Mouse (Mus musculus) liver, postnatal 0 days (tissue): ENCODE data around the gene Stard13. TPM values are rescaled to one million over a fixed set of nuclear protein-coding genes. Genes with fewer than 3 reads are reported as not detected.

Experiments used
- ATAC-seq: fragments of 200-750 bp; cut with Nextera tagmentation; 2 replicates; pipeline ENCODE4 v1.8.0; 2017; ENCODE audit warnings: mild to moderate bottlenecking, moderate library complexity
- DNase-seq: peaks from one replicate; pipeline ENCODE4 v3.0.0-alpha.2; 2016
- H3K27ac ChIP-seq: fragments of 300-500 bp; sonication (generic); 2 replicates; pipeline ENCODE4 v1.5.1; 2014; ENCODE audit warnings: antibody characterized with exemption, moderate library complexity, mild to moderate bottlenecking, low read depth
- H3K27me3 ChIP-seq: fragments of 300-500 bp; sonication (generic); 2 replicates; pipeline ENCODE4 v1.6.1; 2014; ENCODE audit warnings: low read length, control low read depth, mixed read lengths; ENCODE audit not compliant: insufficient read depth
- H3K36me3 ChIP-seq: fragments of 300-500 bp; sonication (generic); replicated peaks from 2 replicates; pipeline ENCODE4 v1.6.1; 2014; ENCODE audit warnings: mild to moderate bottlenecking, control low read depth, low read length, moderate library complexity, mixed read lengths; ENCODE audit not compliant: insufficient read depth
- H3K4me1 ChIP-seq: fragments of 300-500 bp; sonication (generic); 2 replicates; pipeline ENCODE4 v1.6.1; 2014; ENCODE audit warnings: antibody characterized with exemption, mild to moderate bottlenecking, control low read depth; ENCODE audit not compliant: insufficient read depth
- H3K4me2 ChIP-seq: fragments of 300-500 bp; sonication (generic); 2 replicates; pipeline ENCODE4 v1.6.1; 2014; ENCODE audit warnings: low read depth, mild to moderate bottlenecking, low read length, moderate library complexity, mixed read lengths
- H3K4me3 ChIP-seq: fragments of 300-500 bp; sonication (generic); 2 replicates; pipeline ENCODE4 v1.5.1; 2014; ENCODE audit warnings: low read depth, low read length
- H3K9ac ChIP-seq: fragments of 300-500 bp; sonication (generic); replicated peaks from 2 replicates; pipeline ENCODE4 v1.6.1; 2014; ENCODE audit warnings: mild to moderate bottlenecking, moderate library complexity
- H3K9me3 ChIP-seq: fragments of 300-500 bp; sonication (generic); 2 replicates; pipeline ENCODE4 v1.6.1; 2016; ENCODE audit warnings: mild to moderate bottlenecking, control low read depth, low read length, mixed read lengths
- CTCF ChIP-seq: sonication (generic); IDR thresholded peaks from 2 replicates; pipeline ENCODE4 v1.5.1; 2016; ENCODE audit warnings: antibody characterized with exemption, low read depth
- EP300 ChIP-seq: IDR thresholded peaks from 2 replicates; pipeline ENCODE4 v1.6.1; 2016; ENCODE audit warnings: antibody characterized with exemption, low read depth, mild to moderate bottlenecking
- WGBS: fragments of 180-500 bp; shearing (Covaris S2); extraction: QIAGEN DNeasy Blood & Tissue Kit; methylation state at CpG from one replicate; pipeline ENCODE4 v1.1.7; 2014; ENCODE audit not compliant: insufficient replicate concordance; 5-methylcytosine and 5-hydroxymethylcytosine counted together
- polyA plus RNA-seq: library from polyadenylated mRNA; unstranded; fragments of >200 nt; fragmentation: Nextera tagmentation; extraction: Ambion mirVana; gene quantifications from 2 replicates; pipeline ENCODE4 v1.2.1, GENCODE M21; 2015

Stard13 gene
- polyA plus RNA-seq, 1 experiment from 2014 or later = 1.0 TPM

- Histone ChIP-seq H3K9ac (no peak overlapping the region), H3K36me3 (no peaks in the 10 kb centered on the region; the same call in 1 of the 2 replicates), H3K27ac (peak overlapping the region; percentile 30), H3K4me1 (peaks cover 7% of the 10 kb centered on the region; the same call in 1 of the 2 replicates), H3K9me3 (no peaks in the 10 kb centered on the region), H3K4me3 (no peak overlapping the region), H3K27me3 (no peaks in the 10 kb centered on the region), H3K4me2 (no peak overlapping the region)
- DNase-seq = no peak
- no peak for ATAC-seq
- TF ChIP-seq EP300 = no peak
- no peak for TF ChIP-seq CTCF
- WGBS = 76% methylated on average over 5 of the region's 5 CpGs
Observed at GRCm38 (mm10) chr5:151059772-151060171, 173.9 kb downstream of the Stard13 start.

GRCm38 (mm10) chr5:151059352-151059751, 174.3 kb downstream of the Stard13 start:
- H3K9me3 ChIP-seq = no peaks in the 10 kb centered on the region
- TF ChIP-seq EP300 (no peak), CTCF (no peak)
- no peak overlapping the region for H3K9ac ChIP-seq
- WGBS = 70% methylated on average over 10 of the region's 10 CpGs
- ATAC-seq (peak; percentile 69), DNase-seq (peak; percentile 30)
- no peak overlapping the region for H3K4me3 ChIP-seq
- H3K4me2 ChIP-seq = no peak overlapping the region
- H3K27ac ChIP-seq = peak overlapping the region; percentile 30
- H3K4me1 ChIP-seq = peaks cover 7% of the 10 kb centered on the region; the same call in 1 of the 2 replicates
- H3K27me3 ChIP-seq = no peaks in the 10 kb centered on the region
- H3K36me3 ChIP-seq = no peaks in the 10 kb centered on the region; the same call in 1 of the 2 replicates

GRCm38 (mm10) chr5:151057716-151058115, 175.9 kb downstream of the Stard13 start:
- no peak overlapping the region for H3K27ac ChIP-seq
- DNase-seq (no peak), ATAC-seq (no peak)
- no peaks in the 10 kb centered on the region for H3K27me3 ChIP-seq
- TF ChIP-seq EP300 (no peak), CTCF (no peak)
- H3K36me3 ChIP-seq = no peaks in the 10 kb centered on the region; the same call in 1 of the 2 replicates
- peaks cover 7% of the 10 kb centered on the region; the same call in 1 of the 2 replicates for H3K4me1 ChIP-seq
- 78% methylated on average over 5 of the region's 5 CpGs for WGBS
- H3K9ac ChIP-seq = no peak overlapping the region
- H3K4me3 ChIP-seq = no peak overlapping the region
- no peaks in the 10 kb centered on the region for H3K9me3 ChIP-seq
- no peak overlapping the region for H3K4me2 ChIP-seq

GRCm38 (mm10) chr5:151056920-151057294, 176.7 kb downstream of the Stard13 start:
- DNase-seq = no peak
- peak overlapping the region; percentile 29; the same call in 1 of the 2 replicates for H3K27ac ChIP-seq

DNA sequence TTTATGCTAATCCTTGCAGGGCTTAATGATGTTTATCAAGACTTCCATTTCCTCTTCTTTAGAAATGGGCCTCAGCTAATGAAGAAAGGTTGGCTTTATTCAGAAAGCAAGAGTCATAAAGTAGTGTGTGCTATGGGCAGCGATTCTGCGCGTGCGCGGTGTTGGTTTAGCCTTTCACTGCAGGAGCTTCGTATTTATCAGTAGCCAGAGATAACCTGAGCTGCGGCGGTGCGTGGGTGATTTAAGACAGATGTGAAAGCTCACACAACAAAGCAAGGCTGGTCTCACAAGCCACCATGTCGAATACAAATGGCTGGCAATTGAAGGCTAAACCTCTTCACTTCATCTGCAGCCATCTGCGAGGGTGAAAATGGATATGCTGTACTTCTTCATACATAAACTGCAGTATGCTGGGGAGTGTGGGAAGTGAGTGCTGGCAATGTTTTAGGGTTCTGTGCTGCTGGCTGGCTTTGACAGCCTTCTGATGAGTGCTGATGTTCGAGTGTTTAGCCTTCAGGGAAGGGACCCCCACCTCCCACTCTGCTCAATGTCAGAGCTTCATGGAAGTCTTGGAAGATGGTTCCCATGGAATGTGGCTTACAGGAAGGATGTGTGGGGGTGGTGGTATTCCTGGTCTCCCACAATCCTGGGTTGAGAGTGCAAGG, 177.2 kb downstream of the Stard13 start:
- Histone ChIP-seq H3K4me2 (no peak overlapping the region), H3K27ac (no peak overlapping the region), H3K9me3 (no peaks in the 10 kb centered on the region), H3K4me1 (peaks cover 7% of the 10 kb centered on the region; the same call in 1 of the 2 replicates), H3K27me3 (no peaks in the 10 kb centered on the region), H3K9ac (no peak overlapping the region), H3K4me3 (no peak overlapping the region), H3K36me3 (peaks cover 3% of the 10 kb centered on the region; the same call in 1 of the 2 replicates)
- TF ChIP-seq EP300 (no peak), CTCF (no peak)
- DNase-seq (no peak), ATAC-seq (no peak)
- WGBS = 81% methylated on average over 12 of the region's 12 CpGs

More at GRCm38 (mm10) chr5:151056920-151057294, 176.7 kb downstream of the Stard13 start:
- Histone ChIP-seq H3K9ac (0 out of 2 replicates have a peak overlapping the region, but pooled peaks have one; percentile 7), H3K4me1 (peaks cover 7% of the 10 kb centered on the region; the same call in 1 of the 2 replicates), H3K36me3 (peaks cover 3% of the 10 kb centered on the region; the same call in 1 of the 2 replicates), H3K9me3 (no peaks in the 10 kb centered on the region), H3K4me3 (no peak overlapping the region), H3K4me2 (no peak overlapping the region), H3K27me3 (no peaks in the 10 kb centered on the region)
- WGBS = 30% methylated on average over 6 of the region's 6 CpGs
- TF ChIP-seq CTCF (peak; percentile 57), EP300 (no peak)
- peak; percentile 66 for ATAC-seq

DNA sequence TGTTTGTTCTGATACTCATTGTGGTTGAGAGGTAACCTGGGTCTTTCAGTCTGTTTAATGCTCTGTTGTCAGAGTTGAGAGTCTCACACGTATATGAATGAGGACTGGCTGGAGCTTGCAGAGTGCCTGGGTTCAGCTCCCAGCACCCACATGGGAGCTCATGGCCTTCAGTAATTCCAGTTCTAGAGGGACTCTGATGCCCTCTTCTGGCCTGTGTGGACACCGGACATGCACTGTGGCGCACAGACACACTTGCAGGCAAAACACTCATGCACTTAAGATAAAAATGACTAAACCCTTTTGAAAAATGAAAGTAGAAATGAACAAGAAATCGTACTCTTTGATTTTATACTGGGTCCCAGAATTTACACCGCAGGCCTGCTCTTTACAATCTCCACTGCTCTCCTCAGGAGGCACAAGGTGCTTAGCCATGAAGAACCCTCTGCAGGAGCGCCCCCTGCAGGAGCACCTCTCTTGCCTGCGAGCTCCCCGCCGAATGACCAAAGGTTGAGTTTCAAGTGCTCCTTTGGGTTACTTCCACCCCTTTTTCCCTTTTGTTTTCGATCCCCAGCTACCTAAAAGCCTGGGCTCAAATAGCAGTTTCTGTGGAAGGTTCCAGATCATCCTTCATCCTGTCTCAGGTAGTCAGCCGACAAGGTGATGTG, 178.1 kb downstream of the Stard13 start:
- ATAC-seq = no peak
- Histone ChIP-seq H3K4me2 (no peak overlapping the region), H3K36me3 (peaks cover 3% of the 10 kb centered on the region; the same call in 1 of the 2 replicates), H3K9me3 (no peaks in the 10 kb centered on the region), H3K27ac (no peak overlapping the region), H3K27me3 (no peaks in the 10 kb centered on the region), H3K9ac (no peak overlapping the region), H3K4me3 (no peak overlapping the region), H3K4me1 (peaks cover 7% of the 10 kb centered on the region; the same call in 1 of the 2 replicates)
- TF ChIP-seq EP300 (no peak), CTCF (no peak)
- DNase-seq = no peak
- WGBS = 83% methylated on average over 11 of the region's 11 CpGs
